Mouse (Mus musculus): Measurements from ENCODE around the gene Tmem143. TPM values are rescaled to one million over a fixed set of nuclear protein-coding genes. Genes with fewer than 3 reads are reported as not detected.

The Tmem143 gene
- 16.2 and 19.6 TPM in 2 replicates for total RNA-seq (2017)

DNA sequence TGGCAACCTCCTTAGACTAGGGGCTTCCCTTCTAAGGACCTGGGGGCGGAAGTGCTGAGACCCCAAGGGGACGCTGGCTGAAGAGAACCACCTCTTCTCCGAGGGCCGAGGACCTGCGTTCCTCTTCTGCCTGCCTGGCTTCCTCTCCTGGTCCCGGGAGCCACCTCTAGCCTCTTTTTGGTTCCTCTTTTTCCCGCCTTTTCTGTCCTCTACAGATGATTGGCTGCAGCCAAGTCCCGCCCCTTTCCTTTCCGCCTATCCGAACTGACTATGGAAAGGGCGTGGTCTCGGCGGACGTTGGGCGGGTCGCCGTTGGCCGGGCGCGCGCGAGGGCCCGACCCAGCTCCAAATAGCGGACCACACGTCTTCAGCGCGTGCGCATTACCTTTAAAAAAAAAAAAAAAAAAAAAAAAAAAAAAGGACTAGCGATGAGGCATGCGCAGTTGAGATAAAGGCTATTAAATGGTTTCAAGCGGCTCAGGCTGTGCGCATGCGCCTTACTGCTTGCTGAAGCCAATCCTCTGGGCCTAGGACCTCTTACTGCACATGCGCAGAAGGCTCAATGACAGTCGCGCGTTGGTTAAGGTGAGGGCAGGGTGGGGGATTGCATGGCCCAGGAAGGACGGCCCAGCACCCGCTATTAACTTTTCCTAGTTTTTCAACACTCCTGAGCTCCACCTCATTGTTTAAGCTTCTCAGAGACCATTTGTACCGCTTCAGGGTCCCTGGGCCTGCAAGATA, at the start of gene Tmem143, which contains the start of gene Syngr4:
TSS of gene Tmem143 (plus strand) at position 425 of the 741 bp plus-strand sequence.
TSS of gene Syngr4 (minus strand) at position 198 of the 741 bp plus-strand sequence.
- peak; percentile 84 to 92 for ATAC-seq (replicated peaks in 1 of 2; ENCODE audit: insufficient read depth in 1 of 2, low FRiP score in 2 of 2, low TSS enrichment in 1 of 2, low read depth in 1 of 2, poor library complexity in 2 of 2, severe bottlenecking in 2 of 2)

DNA sequence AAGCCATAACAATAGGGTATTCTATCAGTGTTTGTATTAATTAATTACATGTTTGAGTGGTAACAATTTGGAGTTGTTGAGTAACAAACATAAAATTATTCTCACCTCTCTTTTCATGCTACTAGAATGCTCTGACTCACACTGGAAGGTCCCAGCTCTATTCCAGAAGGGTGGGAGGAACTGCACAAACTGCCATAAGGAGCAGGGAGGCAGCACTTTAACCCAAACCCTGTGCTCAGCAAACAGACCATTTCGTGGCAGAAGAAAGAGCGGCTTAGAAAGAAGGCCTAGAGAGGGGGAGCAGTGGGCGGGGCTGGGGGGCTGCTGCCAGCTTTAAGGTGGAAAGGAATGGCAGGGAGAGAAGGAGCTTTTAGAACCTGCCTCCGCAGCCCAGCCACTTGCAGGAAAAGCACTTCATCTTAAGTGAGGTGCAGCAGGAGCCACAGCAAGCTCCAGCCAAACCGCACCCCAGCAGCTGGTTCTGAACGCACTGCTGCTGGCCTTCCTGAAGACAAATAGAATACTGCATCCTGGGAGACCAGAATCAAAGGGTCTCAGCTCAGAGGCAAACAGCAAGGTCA, 48.2 kb upstream of the Tmem143 start:
- no peak for ATAC-seq (replicated peaks in 1 of 2; ENCODE audit: insufficient read depth in 1 of 2, low FRiP score in 2 of 2, low TSS enrichment in 1 of 2, low read depth in 1 of 2, poor library complexity in 2 of 2, severe bottlenecking in 2 of 2)

DNA sequence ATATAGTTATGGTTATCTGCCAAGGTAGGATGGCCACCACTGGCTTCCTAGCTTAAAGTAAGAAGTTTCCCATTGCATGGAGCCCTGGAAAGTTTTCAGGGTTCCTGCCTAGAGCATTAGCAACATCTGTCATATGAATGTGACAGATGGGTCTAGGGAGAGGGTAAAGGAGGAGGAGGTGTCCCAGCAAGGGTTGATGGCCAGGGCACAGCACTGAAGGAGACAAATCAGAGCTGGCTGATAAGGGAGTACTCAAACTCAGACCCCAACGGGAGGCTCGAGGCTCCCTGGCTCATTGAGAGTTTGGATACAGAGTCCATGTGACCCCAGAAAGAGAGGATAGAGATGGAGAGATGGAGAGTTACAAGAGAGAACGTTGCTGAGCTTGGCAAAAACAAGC, 46.1 kb upstream of the Tmem143 start:
- no peak for ATAC-seq (replicated peaks in 1 of 2; ENCODE audit: insufficient read depth in 1 of 2, low FRiP score in 2 of 2, low TSS enrichment in 1 of 2, low read depth in 1 of 2, poor library complexity in 2 of 2, severe bottlenecking in 2 of 2)

DNA sequence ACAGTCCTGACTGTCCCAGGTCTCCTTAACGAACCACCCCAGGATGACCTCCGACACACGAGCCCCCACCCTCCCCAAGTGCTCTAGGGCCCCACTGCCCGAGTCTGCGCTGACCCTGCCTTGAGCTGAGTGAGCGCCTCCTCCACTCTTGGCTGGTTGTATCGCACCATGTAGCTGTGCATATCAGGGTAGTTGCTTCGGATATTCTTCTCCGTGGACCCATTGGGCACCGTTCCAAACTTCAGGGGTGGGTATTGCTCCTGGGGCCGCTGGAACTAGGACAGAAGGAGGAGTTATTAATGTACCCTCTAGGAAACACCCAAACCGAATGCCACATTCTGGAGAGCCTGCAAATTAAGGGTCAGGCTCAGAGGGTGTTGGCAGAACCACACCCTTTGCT, 43.7 kb upstream of the Tmem143 start:
- no peak for ATAC-seq (replicated peaks in 1 of 2; ENCODE audit: insufficient read depth in 1 of 2, low FRiP score in 2 of 2, low TSS enrichment in 1 of 2, low read depth in 1 of 2, poor library complexity in 2 of 2, severe bottlenecking in 2 of 2)

DNA sequence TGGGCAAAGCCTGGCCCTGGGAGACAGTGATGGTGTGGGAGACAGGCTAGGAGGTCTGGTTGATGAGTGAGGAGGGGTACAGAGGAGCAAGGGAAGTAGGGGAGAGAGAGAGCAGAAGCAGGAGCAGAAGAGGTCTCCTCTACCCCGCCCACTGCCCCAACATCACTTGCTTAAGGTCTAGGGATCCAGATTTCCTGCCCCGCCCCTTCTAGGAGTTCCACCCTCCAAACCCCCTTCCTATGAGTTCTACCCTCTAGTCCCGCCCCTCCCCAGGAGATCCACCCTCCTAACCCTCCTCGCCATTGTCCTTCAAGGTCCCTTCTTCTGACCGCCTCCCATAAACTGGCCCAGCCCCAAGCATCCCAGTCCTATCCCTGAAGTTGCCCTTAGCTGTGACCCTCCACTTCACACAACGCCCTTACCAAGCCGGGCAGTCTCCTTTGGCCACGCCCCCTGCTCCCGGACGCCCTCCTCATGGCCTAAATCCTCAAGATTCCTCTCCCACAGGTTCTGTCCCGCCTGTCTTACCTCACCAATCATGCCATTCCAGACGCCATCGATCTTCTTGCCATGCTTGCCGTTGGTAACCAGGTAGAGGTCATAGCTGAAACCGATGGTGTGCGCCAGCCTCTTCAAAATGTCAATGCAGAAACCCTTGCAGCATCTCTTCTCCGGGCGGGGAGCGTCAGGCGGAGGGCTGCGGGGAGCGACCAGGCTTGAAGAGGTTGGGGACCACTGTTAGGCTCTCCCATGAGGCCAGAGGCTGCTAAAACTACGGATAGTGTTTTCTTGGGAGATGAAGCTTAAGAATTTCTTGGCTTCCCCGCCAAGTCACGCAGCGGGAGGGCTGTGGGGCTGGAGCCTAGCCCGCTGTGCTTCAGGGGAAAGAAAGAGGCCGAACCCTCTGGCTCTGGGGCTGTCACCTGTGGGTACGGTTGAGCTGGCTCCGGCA, 39.5 kb upstream of the Tmem143 start:
- ATAC-seq (replicated peaks in 1 of 2; ENCODE audit: insufficient read depth in 1 of 2, low FRiP score in 2 of 2, low TSS enrichment in 1 of 2, low read depth in 1 of 2, poor library complexity in 2 of 2, severe bottlenecking in 2 of 2): peak; percentile 52 to 57; a peak in 3 of 4 replicates

DNA sequence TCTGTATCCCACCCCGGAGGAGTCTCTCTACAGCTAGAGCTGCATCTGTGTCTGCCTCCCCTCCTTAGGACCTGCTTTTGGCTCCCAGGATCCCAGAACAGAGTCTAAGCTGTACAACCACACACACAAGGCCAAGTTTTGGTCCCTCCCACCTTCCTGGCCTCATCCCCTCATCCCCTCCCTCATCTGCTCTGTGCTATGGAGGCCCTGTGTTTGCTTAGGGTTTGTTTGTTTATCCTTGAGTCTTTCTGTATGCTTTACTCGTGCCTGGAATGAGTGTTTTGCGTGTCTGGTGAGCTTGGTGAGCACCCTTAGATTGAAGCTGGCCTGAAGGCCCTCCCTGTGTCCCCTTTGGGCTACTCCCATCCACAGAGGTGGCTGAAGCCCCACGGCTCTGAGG, 37.7 kb upstream of the Tmem143 start:
- no peak for ATAC-seq (replicated peaks in 1 of 2; ENCODE audit: insufficient read depth in 1 of 2, low FRiP score in 2 of 2, low TSS enrichment in 1 of 2, low read depth in 1 of 2, poor library complexity in 2 of 2, severe bottlenecking in 2 of 2)

DNA sequence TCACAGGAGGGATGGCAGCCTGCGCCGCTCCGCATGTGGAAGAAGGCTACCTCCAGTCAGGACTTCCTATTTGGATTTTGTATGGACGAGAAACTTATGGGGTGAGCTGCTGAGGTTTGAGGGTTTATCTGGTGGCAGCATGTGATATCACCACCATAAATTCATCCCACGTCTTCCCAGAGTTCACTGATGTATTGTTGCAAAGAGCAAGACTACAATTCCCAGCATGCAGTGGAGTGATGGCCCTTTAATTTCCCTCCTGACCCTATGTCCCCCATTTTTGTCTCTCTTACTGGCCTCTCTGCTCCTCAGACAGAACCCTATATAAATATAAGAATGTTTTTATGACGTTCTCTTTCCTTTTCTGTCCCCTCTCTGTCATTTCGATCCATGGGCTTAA, 33.9 kb upstream of the Tmem143 start:
- ATAC-seq (replicated peaks in 1 of 2; ENCODE audit: insufficient read depth in 1 of 2, low FRiP score in 2 of 2, low TSS enrichment in 1 of 2, low read depth in 1 of 2, poor library complexity in 2 of 2, severe bottlenecking in 2 of 2): no peak

DNA sequence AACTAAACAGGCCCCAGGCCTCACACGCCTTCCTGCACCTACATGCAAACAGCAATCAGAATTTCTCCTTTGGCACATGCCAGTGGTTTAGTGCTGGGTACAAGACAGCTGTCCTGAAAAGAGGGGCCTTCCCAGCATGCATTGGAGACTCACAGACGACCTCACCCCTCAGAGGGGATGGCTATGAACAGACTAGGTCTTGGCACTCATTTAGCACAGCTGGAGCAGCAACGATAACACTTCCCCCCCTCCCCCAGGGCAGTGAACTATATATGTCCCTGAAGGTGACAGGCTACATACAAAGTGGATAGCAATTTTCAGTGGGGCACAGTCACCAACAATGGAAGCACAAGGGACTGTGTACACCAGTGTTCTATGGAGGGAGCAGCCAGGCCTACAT, 32.3 kb upstream of the Tmem143 start:
- no peak for ATAC-seq (replicated peaks in 1 of 2; ENCODE audit: insufficient read depth in 1 of 2, low FRiP score in 2 of 2, low TSS enrichment in 1 of 2, low read depth in 1 of 2, poor library complexity in 2 of 2, severe bottlenecking in 2 of 2)

DNA sequence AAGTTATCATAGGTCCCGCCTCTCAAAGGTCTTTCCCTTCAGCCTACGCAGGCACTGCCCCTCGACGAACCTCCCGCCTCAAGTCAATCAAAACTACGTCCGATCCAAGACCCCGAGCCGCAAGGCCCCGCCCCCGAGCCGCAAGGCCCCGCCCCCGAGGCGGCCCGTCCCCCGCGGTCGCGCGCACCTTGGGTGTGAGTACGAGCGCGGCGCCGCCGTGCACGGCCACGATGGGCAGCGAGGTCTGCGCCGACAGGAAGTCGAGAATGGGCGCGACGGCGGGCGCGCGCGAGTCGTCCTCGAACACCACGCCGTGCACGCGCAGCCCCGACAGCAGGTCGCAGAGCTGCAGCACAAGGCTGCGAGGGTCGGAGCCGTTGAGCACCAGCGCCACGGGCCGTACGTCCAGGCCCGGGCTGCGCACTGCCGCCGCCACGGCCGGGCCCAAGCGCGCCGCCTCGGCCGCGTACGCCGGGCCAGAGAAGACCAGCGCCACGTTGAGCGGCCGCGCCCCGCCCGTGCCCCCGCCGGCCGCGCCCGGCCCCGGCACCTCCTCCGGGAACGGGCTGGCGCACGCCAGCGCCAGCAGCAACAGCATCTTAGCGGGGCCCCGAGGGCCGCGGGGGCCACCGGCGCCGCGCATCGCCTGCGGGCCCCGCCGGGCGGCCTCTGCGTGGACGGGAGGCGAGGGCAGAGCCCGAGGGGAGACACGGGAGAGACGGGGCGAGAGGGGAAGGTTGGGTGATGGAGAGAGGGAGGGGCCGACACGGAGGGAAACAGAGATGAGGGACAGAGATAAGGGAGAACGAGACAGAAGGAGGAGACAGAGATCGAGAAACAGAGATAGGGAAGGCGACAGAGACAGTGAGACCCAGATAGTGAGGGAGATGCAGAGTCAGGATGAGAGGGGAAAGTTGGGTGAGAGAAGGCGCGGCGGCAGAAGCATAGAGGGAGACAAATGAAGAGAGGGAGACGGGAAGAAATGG, 30.5 kb upstream of the Tmem143 start:
- peak; percentile 34 to 63 for ATAC-seq (replicated peaks in 1 of 2; ENCODE audit: insufficient read depth in 1 of 2, low FRiP score in 2 of 2, low TSS enrichment in 1 of 2, low read depth in 1 of 2, poor library complexity in 2 of 2, severe bottlenecking in 2 of 2)

DNA sequence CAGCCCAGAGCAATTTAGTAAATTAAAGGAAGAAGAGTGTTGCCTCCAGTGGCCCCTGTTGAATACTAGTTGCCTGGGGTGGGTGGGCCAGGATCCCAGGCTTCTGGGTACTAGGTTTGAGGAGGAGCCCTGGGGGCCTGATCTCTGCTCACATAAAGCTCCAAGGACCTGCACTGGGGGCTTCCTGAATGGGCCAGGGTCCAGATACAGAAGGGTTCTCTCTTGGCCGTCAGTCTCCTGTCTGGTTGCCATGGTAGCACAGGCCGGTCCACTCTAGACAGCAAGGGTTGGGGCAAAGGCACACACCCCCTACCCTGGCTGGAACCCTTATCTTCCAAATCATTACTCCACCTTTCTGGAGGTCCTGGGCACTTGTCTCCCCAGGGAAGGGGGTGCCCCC, 28.9 kb upstream of the Tmem143 start:
- ATAC-seq (replicated peaks in 1 of 2; ENCODE audit: insufficient read depth in 1 of 2, low FRiP score in 2 of 2, low TSS enrichment in 1 of 2, low read depth in 1 of 2, poor library complexity in 2 of 2, severe bottlenecking in 2 of 2): no peak

DNA sequence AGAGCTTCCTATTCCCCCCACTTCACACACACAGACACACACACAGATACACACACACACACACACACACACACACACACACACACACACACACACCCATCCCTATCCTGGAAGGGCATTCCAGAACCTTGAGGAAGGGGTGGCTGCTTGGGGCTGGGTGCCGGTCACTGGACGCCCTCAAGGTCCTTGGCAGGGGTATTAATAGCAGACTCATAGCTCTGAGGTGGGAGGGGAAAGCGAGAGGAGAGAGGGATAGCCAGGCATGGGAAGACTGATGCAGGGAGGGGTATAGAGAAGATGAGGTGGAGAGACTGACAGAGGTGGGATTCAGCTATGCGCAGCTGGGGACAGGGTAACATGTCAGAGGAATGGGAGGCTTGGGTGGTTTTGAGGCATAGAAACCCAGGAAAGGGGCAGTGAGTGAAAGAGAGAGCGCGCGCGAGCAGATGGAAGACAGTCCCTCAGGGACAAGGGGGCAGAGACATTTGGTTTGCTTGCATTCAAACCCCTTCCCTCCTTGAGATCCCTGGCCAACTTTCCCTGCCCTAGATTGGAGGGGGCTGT, 27.6 kb upstream of the Tmem143 start:
- ATAC-seq (replicated peaks in 1 of 2; ENCODE audit: insufficient read depth in 1 of 2, low FRiP score in 2 of 2, low TSS enrichment in 1 of 2, low read depth in 1 of 2, poor library complexity in 2 of 2, severe bottlenecking in 2 of 2): no peak

DNA sequence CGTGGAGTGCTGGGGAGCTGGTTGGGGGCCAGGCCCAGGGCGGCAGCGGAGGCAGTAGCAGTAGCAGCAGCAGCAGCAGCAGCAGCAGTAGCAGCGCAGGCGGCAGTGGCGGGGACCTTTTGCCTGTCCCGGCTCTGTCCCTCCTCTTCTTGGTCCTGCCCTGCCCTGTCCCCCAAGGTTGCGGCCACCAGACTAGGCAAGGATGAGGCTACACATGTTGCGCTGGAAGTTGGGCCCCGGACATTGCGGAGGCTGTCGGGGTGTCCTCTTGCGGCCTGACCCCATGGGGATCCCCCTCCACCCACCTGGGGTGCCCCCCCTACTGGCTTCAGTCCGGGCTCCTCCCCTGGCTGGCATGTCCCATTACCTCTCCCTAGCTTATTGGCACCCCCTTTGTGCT, 27.0 kb upstream of the Tmem143 start:
- no peak for ATAC-seq (replicated peaks in 1 of 2; ENCODE audit: insufficient read depth in 1 of 2, low FRiP score in 2 of 2, low TSS enrichment in 1 of 2, low read depth in 1 of 2, poor library complexity in 2 of 2, severe bottlenecking in 2 of 2)

DNA sequence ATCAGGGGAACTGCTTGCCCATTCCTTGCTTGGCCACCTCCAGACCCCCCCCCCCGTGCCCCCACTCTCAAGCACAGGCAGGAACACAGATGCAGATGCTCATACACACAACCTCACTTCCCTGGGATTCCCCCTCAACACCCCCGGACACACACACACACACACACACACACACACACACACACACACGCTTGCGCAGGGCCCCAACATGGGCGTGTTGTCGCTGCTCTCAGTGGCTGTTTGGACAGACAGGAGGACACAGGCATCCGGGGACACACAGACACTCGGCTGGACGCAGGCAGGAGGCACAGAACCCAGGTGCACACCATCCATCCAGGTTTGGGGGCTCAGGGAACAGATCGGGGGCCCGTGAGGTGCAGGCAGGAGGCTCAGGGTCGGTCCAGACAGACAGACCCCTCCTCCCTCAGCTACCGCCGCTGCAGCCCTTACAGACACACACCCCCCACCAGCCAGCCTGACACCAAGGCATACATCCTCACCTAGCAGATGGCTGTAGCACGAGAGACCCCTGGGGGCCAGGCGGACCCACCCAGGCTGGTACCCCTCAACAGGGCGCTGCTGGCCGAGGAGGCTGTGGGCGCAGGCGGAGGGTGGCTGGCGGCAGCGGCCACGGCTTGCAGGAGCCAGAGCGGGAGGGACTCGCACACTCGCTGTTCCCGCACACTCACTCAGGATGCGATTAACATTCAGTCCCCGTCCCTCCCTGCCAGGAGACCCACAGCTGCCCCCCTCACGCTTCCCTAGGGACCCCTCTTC, 26.3 kb upstream of the Tmem143 start:
- ATAC-seq (replicated peaks in 1 of 2; ENCODE audit: insufficient read depth in 1 of 2, low FRiP score in 2 of 2, low TSS enrichment in 1 of 2, low read depth in 1 of 2, poor library complexity in 2 of 2, severe bottlenecking in 2 of 2): no peak

DNA sequence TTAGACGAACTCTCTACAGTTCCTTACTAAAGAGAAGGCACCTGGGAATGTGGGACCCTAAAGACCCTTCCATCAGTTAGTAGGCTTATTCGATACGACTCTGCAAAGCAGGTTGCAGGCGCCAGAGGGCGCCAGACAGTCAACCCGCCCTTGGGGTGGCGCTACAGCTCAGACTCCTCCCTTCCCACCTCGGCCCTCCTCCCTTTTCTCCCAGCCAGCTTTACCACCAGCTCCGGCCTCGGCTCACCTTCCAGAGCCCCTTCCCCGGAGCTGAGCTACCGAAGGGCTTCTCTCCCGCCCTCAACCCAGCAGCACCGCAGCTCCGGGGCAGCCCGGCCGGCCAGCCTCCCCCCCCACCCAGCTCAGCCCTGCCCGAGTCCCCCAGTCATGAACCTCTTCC, 24.1 kb upstream of the Tmem143 start, which contains the start of gene Kdelr1:
TSS of gene Kdelr1 (plus strand) at position 149 of the 400 bp plus-strand sequence.
- peak; percentile 83 to 84 for ATAC-seq (replicated peaks in 1 of 2; ENCODE audit: insufficient read depth in 1 of 2, low FRiP score in 2 of 2, low TSS enrichment in 1 of 2, low read depth in 1 of 2, poor library complexity in 2 of 2, severe bottlenecking in 2 of 2)

DNA sequence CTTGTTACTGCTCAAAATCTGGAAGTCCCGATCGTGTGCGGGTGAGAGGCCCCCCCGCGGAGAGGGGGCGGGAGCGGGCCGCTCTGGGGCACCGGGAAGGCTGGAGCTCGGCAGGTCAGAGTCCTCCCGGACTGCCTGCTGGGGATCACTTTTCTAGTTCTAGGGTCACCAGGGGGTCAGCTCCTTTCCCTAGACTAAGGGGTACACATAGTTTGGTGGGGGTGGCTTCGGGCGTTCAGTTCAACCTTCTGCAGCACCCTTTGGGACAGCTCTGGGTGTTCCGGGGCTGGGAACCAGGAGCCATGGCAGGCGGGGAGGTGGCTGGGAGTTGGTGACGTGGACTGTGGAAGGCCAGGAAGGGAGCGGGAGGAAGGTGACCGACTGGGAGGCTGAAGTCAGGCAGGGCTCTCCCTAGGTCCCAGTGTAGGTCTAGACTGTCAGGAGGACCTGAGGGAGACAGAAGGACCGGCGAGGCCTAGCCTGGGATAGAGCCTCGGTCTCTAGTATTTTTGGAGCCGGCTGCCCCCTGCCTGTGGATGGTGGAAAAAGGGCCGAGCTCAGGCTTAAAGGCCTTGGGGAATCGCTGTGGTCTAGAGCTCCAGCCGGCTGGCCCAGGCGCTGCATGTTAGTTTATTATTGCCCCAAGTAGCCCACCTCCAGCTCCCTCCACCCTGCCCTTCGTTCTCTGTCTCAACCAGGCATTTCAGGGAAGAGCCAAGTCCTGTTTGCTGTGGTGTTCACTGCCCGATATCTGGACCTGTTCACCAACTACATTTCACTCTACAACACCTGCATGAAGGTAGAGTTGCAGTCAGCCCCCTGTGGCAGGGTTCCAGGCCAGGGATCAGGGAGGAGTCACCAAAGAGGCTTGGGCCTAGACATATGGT, 23.4 kb upstream of the Tmem143 start:
- ATAC-seq (replicated peaks in 1 of 2; ENCODE audit: insufficient read depth in 1 of 2, low FRiP score in 2 of 2, low TSS enrichment in 1 of 2, low read depth in 1 of 2, poor library complexity in 2 of 2, severe bottlenecking in 2 of 2): peak; percentile 42 to 49; a peak in 2 of 4 replicates
